Mouse (Mus musculus) embryonic facial prominence, embryonic 11.5 days (tissue): ENCODE results near the gene Cltb. TPM values are rescaled to one million over a fixed set of nuclear protein-coding genes. Genes with fewer than 3 reads are reported as not detected.
A peak's percentile ranks its signal among the peaks of the same experiment; 100 is the strongest.
"Not testable (repeated sequence)": the region's sequence is repeated elsewhere in the genome, so short reads cannot be mapped to it uniquely, and the experiment has no call there.

Source experiments
- ATAC-seq: fragments of 200-750 bp; cut with Nextera tagmentation; replicated peaks from 2 replicates; pipeline ENCODE4 v1.8.0; 2017; ENCODE audit warnings: low read depth; ENCODE audit not compliant: insufficient number of reproducible peaks, low FRiP score, low TSS enrichment
- DNase-seq: peaks from one replicate; pipeline ENCODE4 v3.0.0-alpha.2; 2015; ENCODE audit warnings: low spot score
- H3K27ac ChIP-seq: fragments of 300-500 bp; sonication (generic); replicated peaks from 2 replicates; pipeline ENCODE4 v1.5.1; 2014; ENCODE audit warnings: mild to moderate bottlenecking, low read depth, low read length, control low read depth
- H3K27me3 ChIP-seq: fragments of 300-500 bp; sonication (generic); 2 replicates; pipeline ENCODE4 v1.6.1; 2014; ENCODE audit warnings: mild to moderate bottlenecking, low read length, moderate library complexity, mixed read lengths; ENCODE audit not compliant: control insufficient read depth, insufficient read depth
- H3K36me3 ChIP-seq: fragments of 300-500 bp; sonication (generic); replicated peaks from 2 replicates; pipeline ENCODE4 v1.6.1; 2014; ENCODE audit warnings: low read depth, mild to moderate bottlenecking, low read length, moderate library complexity, mixed read lengths; ENCODE audit not compliant: control insufficient read depth, insufficient read depth
- H3K4me1 ChIP-seq: fragments of 300-500 bp; sonication (generic); 2 replicates; pipeline ENCODE4 v1.6.1; 2014; ENCODE audit warnings: low read length, mixed read lengths; ENCODE audit not compliant: control insufficient read depth, insufficient read depth
- H3K4me2 ChIP-seq: fragments of 300-500 bp; sonication (generic); 2 replicates; pipeline ENCODE4 v1.6.1; 2014; ENCODE audit warnings: low read depth, mild to moderate bottlenecking, control low read depth, low read length, moderate library complexity
- H3K4me3 ChIP-seq: fragments of 300-500 bp; sonication (generic); 2 replicates; pipeline ENCODE4 v1.5.1; 2014; ENCODE audit warnings: low read depth, low read length, control low read depth
- H3K9ac ChIP-seq: fragments of 300-500 bp; sonication (generic); replicated peaks from 2 replicates; pipeline ENCODE4 v1.6.1; 2014; ENCODE audit warnings: mild to moderate bottlenecking, control low read depth, low read length
- H3K9me3 ChIP-seq: fragments of 300-500 bp; sonication (generic); replicated peaks from 2 replicates; pipeline ENCODE4 v1.6.1; 2016; ENCODE audit warnings: mild to moderate bottlenecking, low read length, inconsistent platforms, mixed read lengths; ENCODE audit not compliant: control insufficient read depth
- WGBS: fragments of 180-500 bp; shearing (Covaris S2); extraction: QIAGEN DNeasy Blood & Tissue Kit; methylation state at CpG from one replicate; pipeline ENCODE4 v1.1.7; 2014; 5-methylcytosine and 5-hydroxymethylcytosine counted together
- polyA plus RNA-seq: library from polyadenylated mRNA; unstranded; fragments of >200 nt; fragmentation: Nextera tagmentation; extraction: Ambion mirVana; gene quantifications from 2 replicates; pipeline ENCODE4 v1.2.1, GENCODE M21; 2014

Gene Cltb
- polyA plus RNA-seq, 1 experiment from 2014 or later, result 19.4 TPM

DNA sequence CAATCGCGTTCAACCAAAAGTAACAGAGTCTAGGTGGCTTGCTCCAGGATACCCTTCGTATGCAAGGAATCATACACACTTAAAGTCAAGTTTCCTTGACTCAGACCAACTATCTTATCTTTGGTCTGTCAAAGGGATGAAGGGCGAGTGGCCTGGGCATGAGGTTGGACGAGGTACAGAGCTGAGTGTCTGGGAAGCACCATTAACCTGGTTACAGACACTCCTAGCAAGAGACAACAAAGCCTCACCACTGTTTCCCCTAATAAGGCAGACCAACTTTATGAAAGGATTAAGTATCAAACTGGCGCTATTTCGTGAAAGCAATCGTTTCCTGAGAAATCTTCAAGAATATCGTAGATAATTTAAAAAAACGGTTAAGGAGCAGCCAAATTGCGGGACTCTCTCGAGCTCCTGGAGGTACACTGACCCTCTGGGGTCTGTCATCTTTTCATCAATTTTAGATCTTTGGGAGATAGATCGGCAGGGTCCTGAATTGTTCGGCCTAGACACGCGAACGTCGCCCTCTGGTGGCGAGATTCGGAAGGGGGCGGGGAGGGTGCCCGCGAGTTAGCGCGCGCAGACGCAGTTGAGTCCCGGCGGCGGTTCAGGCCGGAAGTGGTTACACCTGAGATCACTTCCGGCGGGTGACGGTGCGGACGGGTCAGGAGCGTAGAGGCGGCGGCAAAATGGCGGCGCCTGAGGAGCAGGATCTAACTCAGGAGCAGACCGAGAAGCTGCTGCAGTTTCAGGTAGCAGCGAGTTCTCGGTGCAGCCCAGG is 10.2 kb upstream of the Cltb start, which contains the start of gene Faf2:
TSS of gene Faf2 (plus strand) at position 630 of the 778 bp plus-strand sequence.
- Histone ChIP-seq H3K9ac (peak within 1 kb of the TSS; percentile 96), H3K4me1 (no peaks in the 10 kb centered on the region; the same call in none of the 2 replicates), H3K36me3 (no peaks in the 10 kb centered on the region), H3K27ac (peak within 1 kb of the TSS; percentile 56; the same call in 1 of the 2 replicates), H3K9me3 (no peaks in the 10 kb centered on the region), H3K4me3 (peak within 1 kb of the TSS; percentile 96), H3K27me3 (no peaks in the 10 kb centered on the region), H3K4me2 (peak within 1 kb of the TSS; percentile 75)
- 11% methylated on average over 44 of the region's 44 CpGs for WGBS
- ATAC-seq, result peak; percentile 96
- DNase-seq, result peak; percentile 99

DNA sequence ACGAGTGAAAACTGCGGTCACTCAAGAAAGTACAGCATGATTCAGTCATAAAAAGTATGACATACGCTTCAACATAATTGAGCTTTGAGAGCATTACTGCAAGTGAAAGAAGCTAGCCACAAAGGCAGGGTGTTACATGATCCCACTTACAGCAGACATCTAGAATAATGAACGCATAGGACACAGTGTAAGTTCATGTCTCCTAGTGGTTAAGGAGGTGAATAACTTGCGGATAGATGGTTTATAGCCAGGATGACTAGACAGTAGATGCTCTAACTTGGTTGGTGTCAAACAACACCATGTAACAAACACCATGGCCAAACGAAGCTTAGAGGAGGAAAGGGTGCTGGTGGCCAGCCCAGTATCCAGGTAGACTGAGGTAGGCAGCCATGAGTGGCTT is 5.9 kb upstream of the Cltb start:
- Histone ChIP-seq H3K4me2 (no peak overlapping the region), H3K36me3 (no peaks in the 10 kb centered on the region), H3K27ac (no peak overlapping the region), H3K4me3 (no peak overlapping the region), H3K9me3 (no peaks in the 10 kb centered on the region), H3K27me3 (no peaks in the 10 kb centered on the region), H3K4me1 (no peaks in the 10 kb centered on the region), H3K9ac (no peak overlapping the region)
- DNase-seq, result peak; percentile 13
- no peak for ATAC-seq
- 64% methylated on average over 6 of the region's 6 CpGs for WGBS

DNA sequence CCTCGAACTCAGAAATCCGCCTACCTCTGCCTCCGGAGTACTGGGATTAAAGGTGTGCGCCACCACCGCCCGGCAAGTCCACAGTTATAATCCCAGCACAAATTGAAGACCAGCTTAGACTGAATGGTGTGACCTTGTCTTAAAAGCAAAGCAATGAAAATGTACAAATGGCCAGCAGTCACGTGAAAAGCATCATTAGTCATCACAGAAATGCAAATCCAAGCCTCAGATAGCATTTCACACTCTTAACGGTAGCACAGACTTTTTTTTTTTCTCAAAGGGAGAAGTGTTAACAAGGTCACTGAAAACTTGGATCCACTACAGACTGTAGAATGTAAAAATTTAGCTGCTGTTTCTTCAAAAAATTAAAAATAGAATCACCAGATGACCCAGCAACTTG is 5.2 kb upstream of the Cltb start:
- Histone ChIP-seq H3K4me1 (no peaks in the 10 kb centered on the region), H3K36me3 (no peaks in the 10 kb centered on the region), H3K9ac (no peak overlapping the region), H3K27ac (no peak overlapping the region), H3K4me3 (no peak overlapping the region), H3K4me2 (no peak overlapping the region), H3K9me3 (no peaks in the 10 kb centered on the region), H3K27me3 (no peaks in the 10 kb centered on the region)
- 81% methylated on average over 8 of the region's 8 CpGs for WGBS
- DNase-seq, result no peak
- ATAC-seq, result no peak

DNA sequence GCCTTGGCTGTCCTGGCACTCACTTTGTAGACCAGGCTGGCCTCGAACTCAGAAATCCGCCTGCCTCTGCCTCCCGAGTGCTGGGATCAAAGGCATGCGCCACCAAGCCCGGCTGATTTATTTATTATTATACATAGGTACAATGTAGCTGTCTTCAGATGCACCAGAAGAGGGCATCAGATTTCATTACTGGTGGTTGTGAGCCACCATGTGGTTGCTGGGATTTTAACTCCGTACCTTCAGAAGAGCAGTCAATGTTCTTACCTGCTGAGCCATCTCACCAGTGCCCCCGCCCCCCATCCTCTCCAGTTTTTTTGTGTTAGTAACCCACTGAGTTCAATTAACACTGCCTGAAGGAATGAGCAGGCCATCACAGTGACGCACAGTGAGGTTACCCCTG is 2.0 kb upstream of the Cltb start:
- H3K9ac ChIP-seq, H3K4me1 ChIP-seq, H3K27me3 ChIP-seq, ATAC-seq, H3K36me3 ChIP-seq, H3K4me3 ChIP-seq, DNase-seq, H3K4me2 ChIP-seq, H3K27ac ChIP-seq, H3K9me3 ChIP-seq: not testable (repeated sequence)
- 84% methylated on average over 8 of the region's 8 CpGs for WGBS

DNA sequence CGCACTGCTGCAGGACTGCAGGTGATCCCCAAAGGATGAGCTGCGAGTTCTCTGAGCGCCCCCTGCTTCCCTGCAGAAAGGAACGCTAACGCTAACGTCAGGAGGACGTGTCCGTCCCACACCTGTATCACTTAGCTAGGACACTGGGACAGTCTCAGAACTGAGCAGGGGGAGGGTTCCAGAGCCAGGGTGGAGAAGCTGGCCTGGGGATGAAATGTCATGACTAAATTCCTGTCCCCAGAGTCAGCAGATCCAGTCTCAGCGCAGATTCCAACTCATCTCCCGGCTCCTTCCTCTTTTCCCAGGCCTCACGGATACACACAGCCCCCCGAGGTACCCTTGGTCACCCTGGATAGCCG is 552 bp downstream of the Cltb start:
- Histone ChIP-seq H3K4me1 (no peaks in the 10 kb centered on the region), H3K27ac (no peak overlapping the region), H3K4me2 (peak overlapping the region; percentile 94), H3K4me3 (peak overlapping the region; percentile 61), H3K36me3 (no peaks in the 10 kb centered on the region), H3K9ac (peak overlapping the region; percentile 71), H3K27me3 (peaks cover 4% of the 10 kb centered on the region; the same call in 1 of the 2 replicates), H3K9me3 (no peaks in the 10 kb centered on the region)
- 8% methylated on average over 13 of the region's 13 CpGs for WGBS
- DNase-seq (no peak), ATAC-seq (peak; percentile 31; the same call in 1 of the 2 replicates)

DNA sequence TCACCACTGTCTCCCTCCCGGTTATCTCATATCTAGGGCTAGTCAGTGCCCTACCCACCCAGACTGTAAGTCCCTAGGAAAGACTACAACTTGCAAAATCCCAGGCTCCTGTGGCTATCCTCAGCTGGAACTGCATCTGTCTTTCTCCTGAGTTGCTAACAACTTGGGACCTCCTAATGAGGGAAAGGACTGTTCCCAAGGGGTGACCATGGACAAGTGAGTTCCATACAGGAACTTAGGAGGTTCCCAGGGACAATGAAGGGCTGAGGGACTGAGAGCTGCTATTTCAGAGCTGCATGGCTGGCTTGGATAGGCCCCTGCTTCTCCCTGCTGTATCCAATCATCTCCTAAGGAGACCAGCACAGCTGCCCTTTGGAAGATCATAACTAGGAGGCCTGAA is 1.8 kb downstream of the Cltb start:
- Histone ChIP-seq H3K36me3 (no peaks in the 10 kb centered on the region), H3K27ac (no peak overlapping the region), H3K4me3 (no peak overlapping the region), H3K9ac (no peak overlapping the region), H3K9me3 (no peaks in the 10 kb centered on the region), H3K4me2 (no peak overlapping the region), H3K27me3 (peaks cover 4% of the 10 kb centered on the region; the same call in 1 of the 2 replicates), H3K4me1 (no peaks in the 10 kb centered on the region)
- ATAC-seq (no peak), DNase-seq (no peak)
- 21% methylated on average over 1 of the region's 1 CpGs for WGBS

DNA sequence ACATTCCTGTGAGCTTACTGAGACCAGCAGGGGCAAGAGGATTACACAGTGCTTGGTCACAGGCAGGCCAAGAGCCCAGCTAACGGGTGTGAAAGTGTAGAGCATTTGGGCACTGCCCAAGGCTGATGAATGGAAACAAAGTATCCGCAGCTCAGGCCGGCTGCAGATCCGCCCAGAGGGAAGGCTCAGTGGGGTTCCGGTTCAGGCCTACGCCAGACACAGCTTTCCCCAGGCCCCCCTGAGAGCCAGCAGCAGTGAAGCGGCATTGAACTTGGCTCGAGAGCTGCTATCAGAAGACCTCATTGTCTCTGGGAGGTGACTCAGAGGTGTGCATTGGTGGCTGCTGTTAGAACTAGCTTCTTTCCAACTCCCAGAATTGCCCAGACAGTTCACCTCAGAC is 2.5 kb downstream of the Cltb start:
- H3K27me3 ChIP-seq, result peaks cover 4% of the 10 kb centered on the region; the same call in 1 of the 2 replicates
- ATAC-seq (no peak), DNase-seq (no peak)
- no peaks in the 10 kb centered on the region for H3K9me3 ChIP-seq
- H3K4me3 ChIP-seq, result no peak overlapping the region
- H3K4me2 ChIP-seq, result no peak overlapping the region
- H3K4me1 ChIP-seq, result no peaks in the 10 kb centered on the region
- H3K36me3 ChIP-seq, result no peaks in the 10 kb centered on the region
- WGBS, result 13% methylated on average over 8 of the region's 8 CpGs
- H3K27ac ChIP-seq, result no peak overlapping the region
- peak overlapping the region; percentile 15; the same call in 1 of the 2 replicates for H3K9ac ChIP-seq

DNA sequence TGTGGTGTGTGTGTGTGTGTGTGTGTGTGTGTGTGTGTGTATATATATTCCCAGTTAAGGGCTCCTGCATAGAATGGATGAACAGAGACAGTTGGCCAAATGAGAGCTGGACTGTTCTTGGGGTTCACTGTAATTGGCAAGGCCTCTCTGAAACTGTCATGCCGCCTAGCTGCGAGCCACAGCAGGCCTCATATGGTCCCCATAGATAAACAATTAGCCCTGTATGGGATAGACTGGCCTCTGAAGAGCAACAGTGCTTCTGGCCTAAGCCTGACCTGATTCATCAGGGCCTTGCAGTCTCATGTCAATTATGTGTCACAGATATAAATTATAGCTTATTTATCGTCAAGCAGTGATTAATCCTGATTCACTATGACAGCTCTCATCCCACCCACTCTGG is 3.1 kb downstream of the Cltb start:
- no peak overlapping the region for H3K27ac ChIP-seq
- peaks cover 4% of the 10 kb centered on the region; the same call in 1 of the 2 replicates for H3K27me3 ChIP-seq
- H3K36me3 ChIP-seq, result no peaks in the 10 kb centered on the region
- 78% methylated on average over 3 of the region's 3 CpGs for WGBS
- H3K4me1 ChIP-seq, result no peaks in the 10 kb centered on the region
- H3K9me3 ChIP-seq, result no peaks in the 10 kb centered on the region
- ATAC-seq, result no peak
- H3K4me3 ChIP-seq, result no peak overlapping the region
- no peak for DNase-seq
- H3K9ac ChIP-seq, result no peak overlapping the region
- no peak overlapping the region for H3K4me2 ChIP-seq
